Mouse (Mus musculus) kidney, adult 2 months (tissue): ENCODE measurements at regions not wholly inside any gene's neighbourhood (a gene's known extent, or its start where the extent isn't known, plus 50 kb on each side); places are given as distances from the start of the nearest gene placed in this dataset.

Experiments used
- DNase-seq: peaks from one replicate; pipeline ENCODE4 v3.0.0; 2021
- H3K27ac ChIP-seq: fragments of 200-500 bp; 2 replicates; pipeline ENCODE4 v1.5.1; 2012; ENCODE audit warnings: low read depth, low read length, control low read depth, inconsistent platforms; ENCODE audit not compliant: insufficient read depth
- H3K27me3 ChIP-seq: fragments of 200-500 bp; replicated peaks from 2 replicates; pipeline ENCODE4 v1.6.1; 2012; ENCODE audit warnings: mild to moderate bottlenecking, moderate library complexity, low read length, inconsistent platforms; ENCODE audit not compliant: control insufficient read depth, insufficient read depth
- H3K36me3 ChIP-seq: fragments of 200-500 bp; 2 replicates; pipeline ENCODE4 v1.6.1; 2012; ENCODE audit warnings: mild to moderate bottlenecking, moderate library complexity, low read length, inconsistent platforms; ENCODE audit not compliant: control insufficient read depth, insufficient read depth
- H3K4me1 ChIP-seq: fragments of 200-500 bp; 2 replicates; pipeline ENCODE4 v1.6.1; 2011; ENCODE audit warnings: low read length; ENCODE audit not compliant: control insufficient read depth, insufficient read depth
- H3K4me3 ChIP-seq: fragments of 200-500 bp; 2 replicates; pipeline ENCODE4 v1.5.1; 2011; ENCODE audit warnings: mild to moderate bottlenecking, low read depth, low read length, control low read depth; ENCODE audit not compliant: insufficient read depth
- CTCF ChIP-seq: fragments of 200-500 bp; conservative IDR thresholded peaks from 2 replicates; pipeline ENCODE4 v1.5.1; 2011; ENCODE audit warnings: low read depth, mild to moderate bottlenecking, control low read depth, low read length, moderate library complexity, mixed read lengths; ENCODE audit not compliant: insufficient read depth, insufficient read length
- POLR2A ChIP-seq: fragments of 200-500 bp; IDR thresholded peaks from one replicate; pipeline ENCODE4 v1.6.1; 2011; ENCODE audit warnings: low read depth, low read length, control low read depth
- WGBS: fragments of 180-500 bp; shearing (Covaris S2); methylation state at CpG from one replicate; pipeline ENCODE4 v1.1.7; 2018; 5-methylcytosine and 5-hydroxymethylcytosine counted together

- DNase-seq: no peak
- H3K27me3 ChIP-seq: no peaks in the 10 kb centered on the region
- H3K27ac ChIP-seq: no peak overlapping the region
- H3K36me3 ChIP-seq: no peaks in the 10 kb centered on the region
- TF ChIP-seq CTCF (no peak), POLR2A (no peak)
- no peak overlapping the region for H3K4me3 ChIP-seq
- WGBS: 97% methylated on average over 6 of the region's 6 CpGs
- H3K4me1 ChIP-seq: no peaks in the 10 kb centered on the region
Measured at GRCm38 (mm10) chr8:107658386-107658785, 70.1 kb upstream of the Psmd7 start.

- DNase-seq: no peak
- 92% methylated on average over 6 of the region's 6 CpGs for WGBS
- no peaks in the 10 kb centered on the region for H3K4me1 ChIP-seq
- no peak for TF ChIP-seq CTCF
- TF ChIP-seq POLR2A: no peak
- H3K36me3 ChIP-seq: no peaks in the 10 kb centered on the region
- no peaks in the 10 kb centered on the region for H3K27me3 ChIP-seq
- H3K27ac ChIP-seq: no peak overlapping the region
- H3K4me3 ChIP-seq: no peak overlapping the region
Measured at GRCm38 (mm10) chr8:107660624-107661023, 72.4 kb upstream of the Psmd7 start.

GRCm38 (mm10) chr8:107669608-107670007, 81.3 kb upstream of the Psmd7 start:
- no peak for DNase-seq
- no peak overlapping the region for H3K4me3 ChIP-seq
- 77% methylated on average over 5 of the region's 5 CpGs for WGBS
- H3K27ac ChIP-seq: no peak overlapping the region
- no peaks in the 10 kb centered on the region for H3K27me3 ChIP-seq
- H3K36me3 ChIP-seq: no peaks in the 10 kb centered on the region
- no peaks in the 10 kb centered on the region for H3K4me1 ChIP-seq
- TF ChIP-seq CTCF (no peak), POLR2A (no peak)

GRCm38 (mm10) chr8:107671471-107671870, 83.2 kb upstream of the Psmd7 start:
- Histone ChIP-seq H3K27ac (no peak overlapping the region), H3K36me3 (no peaks in the 10 kb centered on the region), H3K4me1 (no peaks in the 10 kb centered on the region), H3K4me3 (no peak overlapping the region), H3K27me3 (no peaks in the 10 kb centered on the region)
- TF ChIP-seq CTCF: no peak
- TF ChIP-seq POLR2A: no peak
- DNase-seq: no peak
- WGBS: 53% methylated on average over 8 of the region's 8 CpGs

- TF ChIP-seq CTCF (no peak), POLR2A (no peak)
- H3K27me3 ChIP-seq: no peaks in the 10 kb centered on the region
- 89% methylated on average over 6 of the region's 6 CpGs for WGBS
- no peak overlapping the region for H3K4me3 ChIP-seq
- no peak overlapping the region for H3K27ac ChIP-seq
- no peak for DNase-seq
- no peaks in the 10 kb centered on the region for H3K4me1 ChIP-seq
- no peaks in the 10 kb centered on the region for H3K36me3 ChIP-seq
Measured at GRCm38 (mm10) chr8:107672691-107673090, 84.4 kb upstream of the Psmd7 start.

GRCm38 (mm10) chr8:107682066-107682465, 93.8 kb upstream of the Psmd7 start:
- Histone ChIP-seq H3K27ac (no peak overlapping the region), H3K27me3 (no peaks in the 10 kb centered on the region), H3K4me3 (no peak overlapping the region), H3K36me3 (no peaks in the 10 kb centered on the region), H3K4me1 (no peaks in the 10 kb centered on the region)
- WGBS: 90% methylated on average over 11 of the region's 11 CpGs
- no peak for TF ChIP-seq POLR2A
- TF ChIP-seq CTCF: no peak
- no peak for DNase-seq

GRCm38 (mm10) chr8:107684721-107685691, 96.7 kb upstream of the Psmd7 start:
- DNase-seq: peak; percentile 4
- no peak overlapping the region for H3K4me3 ChIP-seq
- H3K27ac ChIP-seq: no peak overlapping the region
- WGBS: 66% methylated on average over 29 of the region's 29 CpGs
- no peaks in the 10 kb centered on the region for H3K27me3 ChIP-seq
- no peak for TF ChIP-seq POLR2A
- TF ChIP-seq CTCF: peak; percentile 37
- H3K36me3 ChIP-seq: no peaks in the 10 kb centered on the region
- no peaks in the 10 kb centered on the region for H3K4me1 ChIP-seq
